Mouse (Mus musculus) brain, embryonic 14.5 days (tissue): ENCODE measurements around the gene Slc2a5. TPM values are rescaled to one million over a fixed set of nuclear protein-coding genes. Genes with fewer than 3 reads are reported as not detected.
A peak's percentile ranks its signal among the peaks of the same experiment; 100 is the strongest.

Experiments used
- DNase-seq: peaks from one replicate; pipeline ENCODE4 v3.0.0-alpha.2; 2011; ENCODE audit warnings: low read depth
- CTCF ChIP-seq: fragments of 200-500 bp; IDR thresholded peaks from 2 replicates; pipeline ENCODE4 v1.5.1; 2012; ENCODE audit warnings: inconsistent platforms, mild to moderate bottlenecking, moderate library complexity, borderline replicate concordance; ENCODE audit not compliant: insufficient read depth, insufficient read length; ENCODE audit errors: extremely low read depth
- POLR2A ChIP-seq: fragments of 200-500 bp; IDR thresholded peaks from 2 replicates; pipeline ENCODE4 v1.6.1; 2012; ENCODE audit warnings: mild to moderate bottlenecking, inconsistent platforms, borderline replicate concordance; ENCODE audit not compliant: poor library complexity, insufficient read depth, insufficient read length, severe bottlenecking; ENCODE audit errors: extremely low read depth
- polyA plus RNA-seq: library from polyadenylated mRNA; depleted of rRNA; stranded (reverse); fragments of >200 nt; gene quantifications from 2 replicates; pipeline ENCODE4 v1.2.3, GENCODE M21; 2012; rRNA removed

Gene Slc2a5
- polyA plus RNA-seq: 2.7 and 3.0 TPM in 2 replicates

DNA sequence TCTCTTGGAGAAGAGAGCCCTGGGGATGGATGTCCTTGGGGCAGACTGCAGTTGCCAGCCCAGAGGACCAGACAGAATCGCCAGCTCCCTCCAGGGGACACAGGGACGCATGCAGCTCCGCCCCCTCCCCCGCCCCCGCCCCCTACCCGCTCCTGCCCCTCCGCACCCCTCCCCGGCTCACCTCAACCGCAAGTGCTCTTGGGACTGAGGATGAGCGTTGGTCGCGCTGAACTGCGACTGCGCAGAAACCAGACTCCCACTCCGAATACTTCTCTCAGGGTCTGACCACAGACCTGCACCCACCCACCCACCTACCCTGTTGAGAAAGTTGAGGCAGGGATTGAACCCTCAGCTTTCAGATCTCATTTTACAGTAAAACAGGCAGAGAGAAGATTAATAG is at the start of gene Slc2a5:
TSS of gene Slc2a5 (plus strand) at position 229 of the 400 bp plus-strand sequence.
- peak; percentile 70 for DNase-seq
- TF ChIP-seq POLR2A: no peak
- TF ChIP-seq CTCF: no peak

GRCm38 (mm10) chr4:150070136-150070535 is 48.9 kb upstream of the Slc2a5 start:
- DNase-seq: no peak

GRCm38 (mm10) chr4:150072416-150073101 is 46.5 kb upstream of the Slc2a5 start:
- TF ChIP-seq POLR2A (no peak), CTCF (no peak)
- no peak for DNase-seq

More at GRCm38 (mm10) chr4:150070136-150070535, 48.9 kb upstream of the Slc2a5 start:
- TF ChIP-seq POLR2A (no peak), CTCF (no peak)

- peak; percentile 56 for DNase-seq
- peak; percentile 83 for TF ChIP-seq CTCF
- no peak for TF ChIP-seq POLR2A
Observed at GRCm38 (mm10) chr4:150073102-150073473, 46.0 kb upstream of the Slc2a5 start.

GRCm38 (mm10) chr4:150075350-150075749 is 43.7 kb upstream of the Slc2a5 start:
- no peak for TF ChIP-seq CTCF
- TF ChIP-seq POLR2A: no peak
- DNase-seq: no peak

DNA sequence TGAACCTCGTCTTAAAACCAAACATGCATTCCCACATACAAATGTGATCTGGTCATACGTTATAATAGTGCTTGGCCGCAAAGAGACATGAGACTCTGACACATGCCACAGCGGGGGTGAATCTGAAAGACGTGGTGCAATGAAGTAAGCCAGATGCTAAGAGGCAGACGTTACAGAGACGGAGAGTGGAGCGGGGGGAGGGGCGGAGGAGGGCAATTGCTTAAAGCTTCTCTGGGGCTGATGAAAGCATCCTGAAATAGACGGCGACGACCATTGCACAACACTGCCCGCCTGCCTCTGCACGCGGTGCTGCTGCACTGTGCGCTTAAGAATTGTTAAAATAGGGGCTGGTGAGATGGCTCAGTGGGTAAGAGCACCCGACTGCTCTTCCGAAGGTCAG is 42.9 kb upstream of the Slc2a5 start:
- no peak for DNase-seq
- TF ChIP-seq CTCF (no peak), POLR2A (no peak)

- DNase-seq: no peak
- TF ChIP-seq POLR2A (no peak), CTCF (no peak)
Observed at GRCm38 (mm10) chr4:150078646-150079045, 40.4 kb upstream of the Slc2a5 start.

DNA sequence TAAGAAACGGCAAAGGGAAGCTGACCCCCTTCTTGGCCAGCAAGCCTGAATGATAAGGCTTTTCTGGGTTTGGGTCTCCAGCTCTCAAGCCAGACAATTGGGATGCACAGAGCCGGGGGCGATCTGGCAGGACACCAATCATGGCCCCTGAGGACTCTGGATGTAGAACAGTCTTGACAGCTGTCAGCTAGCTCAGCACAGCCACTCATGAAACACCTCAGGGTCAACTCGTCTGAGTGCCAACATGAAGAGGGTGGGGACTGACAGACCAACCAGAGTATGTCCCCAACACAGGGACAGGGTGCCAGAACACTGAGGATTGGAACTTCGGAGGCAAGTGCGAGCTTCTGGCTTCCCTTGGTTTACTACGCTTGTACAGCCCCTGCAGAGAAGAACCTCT is 39.8 kb upstream of the Slc2a5 start:
- TF ChIP-seq POLR2A (no peak), CTCF (no peak)
- DNase-seq: no peak

DNA sequence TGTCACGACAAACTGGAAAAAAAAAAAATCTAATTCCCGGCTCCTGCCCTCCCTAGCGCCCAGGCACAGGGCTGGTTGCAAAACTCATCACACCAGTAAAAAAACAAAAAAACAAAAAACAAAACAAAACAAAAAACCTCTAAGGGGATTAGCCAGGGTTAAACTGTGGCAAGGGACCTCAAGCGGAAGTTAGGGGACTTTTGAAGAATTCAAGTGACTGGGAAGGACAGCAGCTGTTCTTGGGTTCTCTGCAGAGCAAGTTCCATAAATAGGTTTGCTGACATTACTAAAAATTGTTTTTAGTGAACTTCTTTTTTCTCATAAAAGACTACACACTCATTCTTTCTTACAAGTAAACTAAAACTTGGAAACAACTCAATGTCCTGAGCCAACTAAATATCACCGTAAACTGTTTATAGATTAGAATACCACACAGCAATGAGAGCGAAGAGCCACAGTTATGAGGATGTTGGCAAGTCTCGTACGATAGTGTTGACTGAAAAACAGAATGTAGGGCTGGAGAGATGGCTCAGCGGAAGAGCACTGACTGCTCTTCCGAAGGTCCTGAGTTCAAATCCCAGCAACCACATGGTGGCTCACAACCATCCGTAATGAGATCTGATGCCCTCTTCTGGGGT is 38.6 kb upstream of the Slc2a5 start:
- no peak for DNase-seq
- TF ChIP-seq POLR2A: no peak
- TF ChIP-seq CTCF: no peak

DNA sequence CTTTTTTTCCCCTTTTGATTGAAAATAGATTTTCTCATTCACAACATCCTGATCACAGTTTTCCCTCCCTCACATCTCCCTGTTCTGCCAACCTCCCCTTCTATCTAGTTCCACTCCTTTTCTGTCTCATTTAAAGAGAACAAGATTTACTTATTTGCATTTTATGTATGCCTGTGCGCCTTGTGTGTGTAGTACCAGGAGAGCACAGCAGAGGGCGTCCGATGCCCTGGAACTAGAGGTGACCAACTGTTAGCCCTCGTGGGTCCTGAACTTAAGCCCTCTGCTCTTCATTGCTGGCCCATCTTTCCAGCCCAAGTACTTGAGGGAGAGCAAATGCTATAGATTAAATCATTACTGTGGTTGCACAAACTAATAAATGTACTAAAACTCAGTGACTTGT is 33.7 kb upstream of the Slc2a5 start:
- DNase-seq: no peak
- TF ChIP-seq POLR2A (no peak), CTCF (peak; percentile 36; the same call in 1 of the 2 replicates)

DNA sequence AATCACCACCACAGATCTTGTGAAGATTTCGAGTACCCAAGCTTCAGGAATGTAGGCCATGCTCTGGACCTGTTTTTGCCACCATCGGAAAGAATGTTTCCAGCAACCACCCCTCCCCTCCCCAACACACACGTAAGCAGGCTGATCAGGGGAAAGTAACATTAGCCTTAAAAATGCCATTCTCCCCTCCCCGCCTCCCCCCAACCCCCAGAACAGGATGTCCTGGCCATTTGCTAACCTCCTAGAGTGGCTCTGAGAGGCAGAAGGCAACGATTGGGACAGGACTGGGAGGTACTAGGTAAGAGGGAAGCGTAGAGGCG is 32.3 kb upstream of the Slc2a5 start:
- TF ChIP-seq POLR2A (no peak), CTCF (no peak)
- no peak for DNase-seq
